Mouse (Mus musculus) ES-Bruce4 (cell line): ENCODE results near the gene Bmp10.

Experiments
- CTCF ChIP-seq: IDR thresholded peaks from one replicate; pipeline ENCODE4 v1.8.1; 2011; ENCODE audit warnings: low read depth, low read length
- EP300 ChIP-seq: IDR thresholded peaks from 2 replicates; pipeline ENCODE4 v1.6.1; 2011; ENCODE audit warnings: low read depth, low read length; ENCODE audit not compliant: insufficient read depth
- POLR2A ChIP-seq: IDR thresholded peaks from one replicate; pipeline ENCODE4 v1.8.1; 2011; ENCODE audit warnings: low read length; ENCODE audit not compliant: insufficient read depth

- TF ChIP-seq CTCF (no peak), POLR2A (no peak), EP300 (no peak)
These were observed 46.4 kb downstream of the Bmp10 start for GRCm38 (mm10) chr6:87475223-87475622.
